Mouse (Mus musculus) urinary bladder, adult 2 months (tissue): Measurements from ENCODE around the gene Mrpl4. TPM values are rescaled to one million over a fixed set of nuclear protein-coding genes. Genes with fewer than 3 reads are reported as not detected.

Experiments used
- DNase-seq: peaks from one replicate; pipeline ENCODE4 v3.0.0; 2022; ENCODE audit warnings: low spot score
- polyA plus RNA-seq: library from polyadenylated mRNA; depleted of rRNA; stranded (reverse); fragments of >200 nt; gene quantifications from 2 replicates; pipeline ENCODE4 v1.2.3, GENCODE M21; 2012; rRNA removed

Mrpl4 gene
- polyA plus RNA-seq: 78.8 and 88.8 TPM in 2 replicates

DNA sequence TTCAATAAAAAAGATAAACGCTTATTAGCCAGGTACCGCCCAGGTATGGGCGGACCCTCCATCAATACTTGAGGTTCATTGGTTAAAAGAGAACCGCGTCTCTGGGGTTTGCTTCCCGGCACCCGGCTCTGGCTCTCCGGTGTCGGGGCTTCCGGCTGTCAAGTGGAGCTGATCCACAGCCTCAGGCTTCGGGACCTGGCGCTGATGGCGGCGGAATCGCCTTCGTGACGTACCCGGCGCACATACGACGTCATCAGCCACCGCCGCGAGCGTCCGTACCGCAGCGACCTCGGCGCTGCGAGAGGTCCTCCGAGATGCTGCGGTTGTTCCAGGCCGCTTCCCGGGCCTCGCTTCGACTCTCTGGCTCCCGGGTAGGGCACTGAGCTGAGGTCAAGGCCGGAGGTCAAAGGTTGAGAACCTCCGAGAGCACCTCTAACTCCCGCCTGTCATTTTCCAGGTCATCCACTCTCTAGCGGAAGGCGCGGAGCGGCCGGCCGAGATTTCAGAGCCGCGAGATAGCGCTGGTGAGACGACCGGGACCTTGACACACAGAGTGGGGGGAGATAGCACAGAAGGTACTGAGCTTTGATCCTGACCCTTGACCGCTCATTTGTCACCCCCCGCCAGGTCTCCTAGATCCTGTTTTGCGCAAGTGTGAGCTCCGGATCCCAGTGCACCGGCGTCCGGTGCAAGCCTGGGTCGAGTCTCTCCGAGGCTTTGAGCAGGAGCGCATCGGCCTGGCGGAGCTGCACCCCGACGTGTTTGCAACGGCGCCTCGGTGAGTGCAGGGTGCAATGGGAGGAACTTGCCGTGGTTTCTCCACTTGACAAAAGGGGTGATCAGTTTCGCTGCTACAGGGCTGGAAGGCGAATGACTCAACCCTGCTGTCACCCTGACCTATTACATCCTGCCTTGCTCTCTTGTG is at the start of gene Mrpl4:
Gene Mrpl4 (plus strand): TSS at position 112 of the 925 bp plus-strand sequence.
- DNase-seq: peak; percentile 76

- DNase-seq: no peak
Observed at GRCm38 (mm10) chr9:20956989-20957388, 45.5 kb upstream of the Mrpl4 start.

DNA sequence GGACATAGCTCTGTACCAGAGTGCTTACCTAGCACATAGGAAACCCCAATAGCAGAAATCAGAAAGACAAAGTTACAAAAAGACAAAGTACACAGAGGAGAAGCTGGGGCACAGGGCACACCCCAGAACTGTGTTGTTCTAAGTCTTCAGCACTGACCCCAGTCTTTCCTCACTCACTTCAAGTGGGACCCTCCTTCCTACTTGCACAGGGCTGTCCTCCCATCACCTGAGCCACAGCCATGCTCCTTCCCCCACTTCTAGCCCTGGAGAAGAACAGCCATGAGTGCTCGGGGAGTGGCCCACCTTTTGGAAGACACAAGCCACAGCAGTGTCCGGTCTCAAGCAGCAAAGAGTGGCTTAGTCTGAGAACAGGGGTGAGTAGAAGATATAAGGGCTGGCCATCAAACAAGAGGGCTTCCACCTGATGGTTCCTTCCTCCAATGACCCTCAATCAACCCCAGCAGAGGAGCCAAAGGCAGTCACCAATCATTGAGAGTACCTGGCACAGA is 43.1 kb upstream of the Mrpl4 start, which contains the start of gene Dnmt1:
Gene Dnmt1 (minus strand): TSS at position 459 of the 509 bp plus-strand sequence.
- no peak for DNase-seq

GRCm38 (mm10) chr9:20961557-20961956 is 41.0 kb upstream of the Mrpl4 start:
- DNase-seq: no peak

- DNase-seq: no peak
Observed at GRCm38 (mm10) chr9:20965606-20966005, 36.9 kb upstream of the Mrpl4 start.

- no peak for DNase-seq
Observed at GRCm38 (mm10) chr9:20966008-20966407, 36.5 kb upstream of the Mrpl4 start.

- DNase-seq: no peak
Observed at GRCm38 (mm10) chr9:20966747-20967146, 35.8 kb upstream of the Mrpl4 start.

DNA sequence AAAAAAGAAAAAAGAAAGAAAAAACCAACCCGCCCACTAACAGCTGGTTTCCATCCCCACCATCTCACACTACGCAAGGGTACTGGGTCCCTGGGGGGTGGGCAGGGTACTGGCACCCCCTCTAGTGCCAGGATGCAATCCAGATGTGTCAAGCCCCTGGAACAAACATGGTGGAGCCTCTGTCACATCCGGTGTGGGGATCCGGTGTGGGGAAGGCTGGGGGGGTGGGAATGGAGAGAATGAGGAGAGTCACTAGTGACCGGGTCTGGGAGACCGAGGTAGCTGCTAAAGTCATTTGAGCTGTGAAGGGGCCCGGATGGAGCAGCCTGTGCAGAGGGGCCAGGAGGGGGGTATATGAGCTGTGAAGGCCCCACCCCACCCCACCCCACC is 30.8 kb upstream of the Mrpl4 start:
- no peak for DNase-seq

GRCm38 (mm10) chr9:20972141-20972992 is 30.2 kb upstream of the Mrpl4 start:
- DNase-seq: peak; percentile 37

DNA sequence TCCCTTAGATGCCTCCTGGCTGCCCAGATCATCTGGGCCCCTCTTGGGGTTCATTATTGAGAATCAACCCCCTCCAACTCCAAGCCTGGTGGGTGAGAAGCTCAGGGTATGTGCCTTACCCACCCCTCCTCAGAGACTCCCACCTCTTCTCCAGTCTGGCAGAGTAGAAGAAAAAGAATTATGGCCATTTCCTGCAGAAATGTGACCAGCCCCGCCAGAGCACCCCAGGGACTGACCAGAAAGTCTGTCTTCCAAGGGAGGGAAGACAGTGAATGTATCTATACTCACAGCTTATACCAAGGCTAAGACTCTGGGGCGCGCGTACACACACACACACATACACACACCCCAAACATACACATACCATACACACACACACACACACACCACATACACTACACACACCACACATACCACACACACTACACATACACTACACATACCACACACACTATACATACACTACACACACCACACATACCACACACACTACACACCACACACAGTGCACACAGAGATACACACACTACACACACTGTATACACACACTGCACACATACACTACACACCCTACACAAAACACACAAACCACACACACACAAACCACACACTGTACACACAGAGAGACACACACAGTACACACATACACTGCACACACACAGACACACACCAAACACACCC is 29.4 kb upstream of the Mrpl4 start:
- DNase-seq: no peak

DNA sequence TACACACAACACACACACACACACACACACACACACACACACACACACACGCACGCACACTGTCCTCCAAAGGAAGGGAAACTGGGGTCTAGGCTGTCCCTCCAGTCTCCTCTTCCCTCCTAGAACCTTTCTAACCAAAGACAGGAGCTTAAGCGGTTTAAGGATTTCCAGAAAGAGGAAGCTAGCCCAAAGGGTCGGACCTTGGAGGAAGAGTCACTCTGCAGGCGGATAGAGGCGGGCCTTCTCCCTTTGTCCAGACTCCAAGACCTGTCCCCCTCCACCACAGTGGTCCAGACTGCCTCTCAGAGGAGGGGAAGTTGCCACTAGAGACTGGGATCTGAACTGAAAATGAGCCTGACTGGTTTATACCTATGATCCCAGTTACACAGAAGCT is 28.9 kb upstream of the Mrpl4 start:
- no peak for DNase-seq

DNA sequence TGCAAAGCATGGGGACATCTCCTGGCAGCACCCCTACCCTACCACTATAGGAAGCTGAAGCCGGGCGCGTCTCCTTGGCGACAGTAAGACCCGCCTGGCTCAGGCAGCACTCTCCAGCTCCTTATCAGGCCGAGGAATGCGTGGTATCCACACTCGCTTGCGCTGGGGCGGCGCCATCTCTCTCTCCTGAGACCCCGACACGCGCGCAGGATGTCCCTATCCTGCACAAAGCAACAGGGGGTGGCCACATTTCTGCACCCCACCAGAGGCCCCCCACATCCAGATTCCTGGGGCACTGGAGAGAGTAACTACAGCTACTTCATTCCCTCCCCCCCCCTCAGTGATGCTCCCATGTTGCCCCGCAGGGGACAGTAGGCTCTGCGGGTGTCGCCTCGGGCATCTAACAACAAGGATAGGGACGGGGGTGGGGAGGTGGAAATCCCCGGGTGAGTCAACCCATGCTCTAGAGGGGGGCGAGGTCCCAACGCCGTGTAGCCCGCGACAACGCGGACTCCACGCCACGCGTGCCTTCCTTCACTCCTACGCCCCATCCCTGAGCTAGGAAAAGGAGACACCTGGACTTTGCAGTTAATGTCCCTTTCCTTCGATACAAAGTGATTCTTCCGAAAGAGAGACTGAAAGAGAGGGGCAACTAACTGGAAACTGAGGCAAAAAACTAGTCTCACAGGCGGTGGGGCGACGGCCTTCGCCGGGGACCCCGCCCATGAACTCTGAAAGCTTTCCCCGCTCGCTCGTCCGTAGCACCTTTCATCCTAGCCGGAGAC is 26.9 kb upstream of the Mrpl4 start:
- DNase-seq: no peak

GRCm38 (mm10) chr9:20976216-20976960 is 26.1 kb upstream of the Mrpl4 start, which contains the start of gene S1pr2:
TSS of gene S1pr2 (minus strand) at chr9:20976781.
- DNase-seq: peak; percentile 62

GRCm38 (mm10) chr9:20976961-20977689 is 25.4 kb upstream of the Mrpl4 start:
- no peak for DNase-seq

- no peak for DNase-seq
Observed at GRCm38 (mm10) chr9:20978409-20979095, 24.0 kb upstream of the Mrpl4 start.

DNA sequence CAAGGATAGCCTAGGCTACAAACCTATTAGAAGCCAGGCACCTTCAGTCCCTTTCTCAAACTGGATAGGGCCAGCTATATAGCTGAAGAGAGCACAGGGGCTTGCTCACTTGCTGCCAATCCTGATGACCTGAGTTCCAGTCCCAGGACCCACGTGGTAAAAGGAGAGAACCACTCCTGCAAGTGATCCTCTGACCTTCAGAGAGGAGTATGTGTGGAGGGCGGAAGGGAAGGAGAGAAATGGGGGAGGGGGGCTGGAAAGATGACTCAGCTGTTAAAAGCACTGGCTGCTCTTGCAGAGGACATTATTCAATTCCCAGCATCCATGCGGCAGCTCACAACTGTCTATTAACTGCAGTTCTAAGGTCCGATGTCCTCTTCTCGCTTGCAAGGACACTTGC is 23.4 kb upstream of the Mrpl4 start:
- no peak for DNase-seq

- no peak for DNase-seq
Observed at GRCm38 (mm10) chr9:20979769-20980168, 22.8 kb upstream of the Mrpl4 start.

DNA sequence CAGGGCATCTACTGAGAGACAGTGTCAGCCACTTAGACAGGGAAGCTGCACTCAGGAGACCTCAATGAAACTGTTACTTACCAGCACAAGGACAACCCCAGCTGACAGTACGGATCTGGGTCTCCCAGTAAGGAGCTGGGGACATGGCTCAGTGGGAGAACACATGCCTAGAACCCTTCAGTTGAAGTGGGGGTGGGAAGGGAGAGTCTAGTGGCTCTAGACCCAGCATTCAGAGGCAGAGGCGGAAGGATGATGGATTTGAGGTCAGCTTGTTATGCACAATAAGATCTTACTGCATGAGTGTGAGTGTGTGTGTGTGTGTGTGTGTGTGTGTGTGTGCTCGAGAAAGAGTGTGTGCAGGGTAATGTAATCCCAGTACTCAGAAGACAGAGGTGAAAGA is 20.4 kb upstream of the Mrpl4 start:
- no peak for DNase-seq

GRCm38 (mm10) chr9:20983169-20983568 is 19.4 kb upstream of the Mrpl4 start:
- no peak for DNase-seq
